Mouse (Mus musculus) kidney, embryonic 14.5 days (tissue): ENCODE measurements around the gene Syndig1. TPM values are rescaled to one million over a fixed set of nuclear protein-coding genes. Genes with fewer than 3 reads are reported as not detected.

Experiments
- ATAC-seq: fragments of 200-750 bp; cut with Nextera tagmentation; 2 replicates; pipeline ENCODE4 v1.8.0; 2017; ENCODE audit warnings: moderate number of reproducible peaks, mild to moderate bottlenecking, moderate TSS enrichment, moderate library complexity; ENCODE audit not compliant: low FRiP score, low TSS enrichment
- H3K27ac ChIP-seq: fragments of 300-500 bp; sonication (generic); 2 replicates; pipeline ENCODE4 v1.5.1; 2014; ENCODE audit warnings: low read depth, mild to moderate bottlenecking, low read length, moderate library complexity, mixed read lengths
- H3K27me3 ChIP-seq: fragments of 300-500 bp; sonication (generic); 2 replicates; pipeline ENCODE4 v1.6.1; 2014; ENCODE audit warnings: mild to moderate bottlenecking, low read length; ENCODE audit not compliant: control insufficient read depth, insufficient read depth
- H3K36me3 ChIP-seq: fragments of 300-500 bp; sonication (generic); 2 replicates; pipeline ENCODE4 v1.6.1; 2014; ENCODE audit warnings: low read length, mixed read lengths; ENCODE audit not compliant: control insufficient read depth, insufficient read depth
- H3K4me1 ChIP-seq: fragments of 300-500 bp; sonication (generic); 2 replicates; pipeline ENCODE4 v1.6.1; 2014; ENCODE audit warnings: low read length, mixed read lengths; ENCODE audit not compliant: control insufficient read depth, insufficient read depth
- H3K4me2 ChIP-seq: fragments of 300-500 bp; sonication (generic); replicated peaks from 2 replicates; pipeline ENCODE4 v1.6.1; 2014; ENCODE audit warnings: low read depth, mild to moderate bottlenecking, low read length
- H3K4me3 ChIP-seq: fragments of 300-500 bp; sonication (generic); 2 replicates; pipeline ENCODE4 v1.5.1; 2014; ENCODE audit warnings: mild to moderate bottlenecking, low read length
- H3K9ac ChIP-seq: fragments of 300-500 bp; sonication (generic); 2 replicates; pipeline ENCODE4 v1.6.1; 2014; ENCODE audit warnings: low read depth, mild to moderate bottlenecking, low read length, moderate library complexity
- H3K9me3 ChIP-seq: fragments of 300-500 bp; sonication (generic); 2 replicates; pipeline ENCODE4 v1.6.1; 2016; ENCODE audit warnings: low read length; ENCODE audit not compliant: control insufficient read depth
- whole genome bisulfite sequencing: fragments of 180-500 bp; shearing (Covaris S2); extraction: QIAGEN DNeasy Blood & Tissue Kit; methylation state at CpG from one replicate; pipeline ENCODE4 v1.1.7; 2014; 5-methylcytosine and 5-hydroxymethylcytosine counted together
- polyA plus RNA-seq: library from polyadenylated mRNA; unstranded; fragments of >200 nt; fragmentation: Nextera tagmentation; extraction: Ambion mirVana; gene quantifications from 2 replicates; pipeline ENCODE4 v1.2.1, GENCODE M21; 2014

Gene Syndig1
- polyA plus RNA-seq, 1 experiment from 2014 or later: 3.6 TPM

DNA sequence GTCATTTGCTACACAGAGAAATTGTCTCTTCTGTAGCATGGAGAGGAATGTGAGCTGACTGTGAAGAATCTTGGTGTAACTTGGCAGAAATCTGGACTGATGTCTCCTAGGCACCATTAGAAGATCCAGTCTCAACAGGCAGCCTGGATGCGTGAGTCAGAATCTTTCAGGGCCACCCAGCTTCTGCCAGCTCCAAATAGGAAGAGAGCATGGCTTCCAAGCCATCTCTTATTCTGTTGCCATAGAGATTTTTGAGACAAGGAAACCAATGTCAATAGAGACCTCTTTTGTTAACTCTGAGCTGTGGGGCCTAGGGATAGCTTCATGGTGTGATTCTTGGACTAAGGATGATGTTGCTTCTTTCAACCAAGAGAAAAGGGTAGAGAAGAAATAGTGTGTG lies 151.4 kb downstream of the Syndig1 start:
- no peaks in the 10 kb centered on the region for H3K4me1 ChIP-seq
- H3K27ac ChIP-seq: no peak overlapping the region
- H3K9me3 ChIP-seq: no peaks in the 10 kb centered on the region
- 89% methylated on average over 1 of the region's 1 CpGs for WGBS
- H3K4me3 ChIP-seq: no peak overlapping the region
- no peak overlapping the region for H3K9ac ChIP-seq
- H3K27me3 ChIP-seq: no peaks in the 10 kb centered on the region
- no peaks in the 10 kb centered on the region for H3K36me3 ChIP-seq
- no peak for ATAC-seq
- H3K4me2 ChIP-seq: no peak overlapping the region

- Histone ChIP-seq H3K4me1 (no peaks in the 10 kb centered on the region), H3K27ac (no peak overlapping the region), H3K36me3 (no peaks in the 10 kb centered on the region), H3K4me2 (no peak overlapping the region), H3K9ac (no peak overlapping the region), H3K27me3 (no peaks in the 10 kb centered on the region), H3K9me3 (no peaks in the 10 kb centered on the region), H3K4me3 (no peak overlapping the region)
- ATAC-seq: no peak
Measured at GRCm38 (mm10) chr2:149982466-149982865, 153.5 kb downstream of the Syndig1 start.

GRCm38 (mm10) chr2:149983107-149983506 lies 154.1 kb downstream of the Syndig1 start:
- Histone ChIP-seq H3K9ac (no peak overlapping the region), H3K4me1 (no peaks in the 10 kb centered on the region), H3K27ac (no peak overlapping the region), H3K9me3 (no peaks in the 10 kb centered on the region), H3K36me3 (no peaks in the 10 kb centered on the region), H3K27me3 (no peaks in the 10 kb centered on the region), H3K4me3 (no peak overlapping the region), H3K4me2 (no peak overlapping the region)
- ATAC-seq: no peak
- WGBS: 75% methylated on average over 1 of the region's 1 CpGs

DNA sequence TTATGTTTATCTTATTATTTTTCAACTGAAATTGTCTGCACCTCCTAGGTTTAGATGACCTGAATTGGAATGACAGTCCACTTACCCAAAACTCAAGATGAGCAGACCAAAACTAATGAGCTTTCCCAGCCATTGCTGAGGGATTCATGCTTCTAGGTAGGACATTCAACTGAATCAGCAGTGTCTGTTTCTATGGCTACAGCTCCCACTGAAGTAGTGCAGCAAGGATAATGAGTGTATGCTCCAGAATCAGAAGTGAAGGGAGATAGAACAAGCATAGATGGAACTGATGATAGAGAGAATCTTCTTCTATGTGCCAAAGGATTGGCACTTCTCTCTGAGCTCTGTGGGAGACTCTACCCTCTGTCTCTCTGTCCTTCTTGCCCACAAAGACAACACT lies 158.6 kb downstream of the Syndig1 start:
- H3K27ac ChIP-seq: no peak overlapping the region
- no peak overlapping the region for H3K4me2 ChIP-seq
- H3K9ac ChIP-seq: no peak overlapping the region
- H3K36me3 ChIP-seq: no peaks in the 10 kb centered on the region
- H3K9me3 ChIP-seq: no peaks in the 10 kb centered on the region
- no peaks in the 10 kb centered on the region for H3K4me1 ChIP-seq
- no peaks in the 10 kb centered on the region for H3K27me3 ChIP-seq
- no peak overlapping the region for H3K4me3 ChIP-seq
- no peak for ATAC-seq

- no peak overlapping the region for H3K4me3 ChIP-seq
- no peaks in the 10 kb centered on the region for H3K27me3 ChIP-seq
- H3K4me2 ChIP-seq: no peak overlapping the region
- WGBS: 71% methylated on average over 2 of the region's 2 CpGs
- H3K9me3 ChIP-seq: no peaks in the 10 kb centered on the region
- no peak overlapping the region for H3K9ac ChIP-seq
- ATAC-seq: no peak
- no peaks in the 10 kb centered on the region for H3K36me3 ChIP-seq
- no peaks in the 10 kb centered on the region for H3K4me1 ChIP-seq
- H3K27ac ChIP-seq: no peak overlapping the region
Measured at GRCm38 (mm10) chr2:149991506-149991905, 162.5 kb downstream of the Syndig1 start.

GRCm38 (mm10) chr2:149992921-149993320 lies 163.9 kb downstream of the Syndig1 start:
- H3K27ac ChIP-seq: no peak overlapping the region
- H3K27me3 ChIP-seq: no peaks in the 10 kb centered on the region
- H3K36me3 ChIP-seq: no peaks in the 10 kb centered on the region
- H3K4me3 ChIP-seq: no peak overlapping the region
- no peak overlapping the region for H3K4me2 ChIP-seq
- no peak overlapping the region for H3K9ac ChIP-seq
- no peaks in the 10 kb centered on the region for H3K9me3 ChIP-seq
- no peak for ATAC-seq
- WGBS: 91% methylated on average over 4 of the region's 4 CpGs
- no peaks in the 10 kb centered on the region for H3K4me1 ChIP-seq

- H3K4me2 ChIP-seq: no peak overlapping the region
- ATAC-seq: no peak
- no peak overlapping the region for H3K27ac ChIP-seq
- H3K9me3 ChIP-seq: no peaks in the 10 kb centered on the region
- no peak overlapping the region for H3K4me3 ChIP-seq
- no peak overlapping the region for H3K9ac ChIP-seq
- H3K4me1 ChIP-seq: no peaks in the 10 kb centered on the region
- no peaks in the 10 kb centered on the region for H3K36me3 ChIP-seq
- WGBS: 64% methylated on average over 5 of the region's 5 CpGs
- H3K27me3 ChIP-seq: no peaks in the 10 kb centered on the region
Measured at GRCm38 (mm10) chr2:149996382-149996964, 167.5 kb downstream of the Syndig1 start.

DNA sequence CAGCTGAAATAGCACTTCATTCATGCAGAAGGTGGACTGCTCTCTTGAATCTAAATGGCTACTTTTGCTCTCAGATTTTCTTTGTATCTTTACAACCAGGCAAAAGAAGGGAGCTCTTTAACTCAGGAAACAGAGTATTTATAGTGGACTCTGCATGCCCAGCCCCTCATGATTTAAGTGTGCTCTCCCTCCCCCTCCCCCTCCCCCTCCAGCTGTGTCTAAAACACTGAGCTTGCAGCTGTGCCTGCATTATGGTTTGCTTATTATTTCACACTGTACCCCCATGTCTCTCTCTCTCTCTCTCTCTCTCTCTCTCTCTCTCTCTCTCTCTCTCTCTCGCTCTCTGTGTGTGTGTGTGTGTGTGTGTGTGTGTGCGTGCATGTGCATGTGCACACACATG lies 168.6 kb downstream of the Syndig1 start:
- H3K4me2 ChIP-seq: no peak overlapping the region
- no peak overlapping the region for H3K4me3 ChIP-seq
- H3K27me3 ChIP-seq: no peaks in the 10 kb centered on the region
- no peaks in the 10 kb centered on the region for H3K36me3 ChIP-seq
- 83% methylated on average over 2 of the region's 2 CpGs for WGBS
- H3K9me3 ChIP-seq: no peaks in the 10 kb centered on the region
- peak; percentile 73; the same call in 1 of the 2 replicates for ATAC-seq
- no peak overlapping the region for H3K27ac ChIP-seq
- no peaks in the 10 kb centered on the region for H3K4me1 ChIP-seq
- H3K9ac ChIP-seq: no peak overlapping the region

GRCm38 (mm10) chr2:149998373-149999108 lies 169.5 kb downstream of the Syndig1 start:
- Histone ChIP-seq H3K27me3 (no peaks in the 10 kb centered on the region), H3K9me3 (no peaks in the 10 kb centered on the region), H3K27ac (no peak overlapping the region), H3K4me2 (no peak overlapping the region), H3K36me3 (no peaks in the 10 kb centered on the region), H3K9ac (no peak overlapping the region), H3K4me1 (no peaks in the 10 kb centered on the region), H3K4me3 (no peak overlapping the region)
- WGBS: 87% methylated on average over 4 of the region's 4 CpGs
- ATAC-seq: no peak
